Mouse (Mus musculus): ENCODE measurements around the gene 4930404H24Rik. TPM values are rescaled to one million over a fixed set of nuclear protein-coding genes. Genes with fewer than 3 reads are reported as not detected.
A peak's percentile ranks its signal among the peaks of the same experiment; 100 is the strongest.

4930404H24Rik gene
- total RNA-seq, 2 experiments from 2014 or later = not detected

- no peak for DNase-seq (ENCODE audit: extremely low spot score in 1 of 2, low spot score in 2 of 2)
- TF ChIP-seq CTCF (IDR thresholded peaks at IDR 0.05) = no peak
- H3K4me3 ChIP-seq = no peak overlapping the region
- intact Hi-C loops (cut with DNase I) = no loop called here
- no peak overlapping the region for H3K27ac ChIP-seq
Measured at GRCm38 (mm10) chr2:153454841-153455506, 37.6 kb upstream of the 4930404H24Rik start.

- no peak for DNase-seq (ENCODE audit: extremely low spot score in 1 of 2, low spot score in 2 of 2)
- Histone ChIP-seq H3K4me3 (no peak overlapping the region), H3K27ac (no peak overlapping the region)
- no peak for TF ChIP-seq CTCF (IDR thresholded peaks at IDR 0.05)
- intact Hi-C loops (cut with DNase I) = no loop called here
Measured at GRCm38 (mm10) chr2:153457467-153457866, 35.1 kb upstream of the 4930404H24Rik start.

- DNase-seq (ENCODE audit: extremely low spot score in 1 of 2, low spot score in 2 of 2) = no peak
- no peak for TF ChIP-seq CTCF (IDR thresholded peaks at IDR 0.05)
- Histone ChIP-seq H3K27ac (no peak overlapping the region), H3K4me3 (no peak overlapping the region)
- intact Hi-C loops (cut with DNase I) = no loop called here
Measured at GRCm38 (mm10) chr2:153458022-153458441, 34.6 kb upstream of the 4930404H24Rik start.

GRCm38 (mm10) chr2:153463257-153463656, 29.3 kb upstream of the 4930404H24Rik start:
- intact Hi-C loops (cut with DNase I) = no loop called here
- no peak for DNase-seq (ENCODE audit: extremely low spot score in 1 of 2, low spot score in 2 of 2)
- no peak overlapping the region for H3K27ac ChIP-seq
- TF ChIP-seq CTCF (IDR thresholded peaks at IDR 0.05) = no peak
- H3K4me3 ChIP-seq = no peak overlapping the region

- intact Hi-C loops (cut with DNase I) = no loop called here
- DNase-seq (ENCODE audit: extremely low spot score in 1 of 2, low spot score in 2 of 2) = no peak
- TF ChIP-seq CTCF (IDR thresholded peaks at IDR 0.05) = no peak
- H3K27ac ChIP-seq = no peak overlapping the region
- no peak overlapping the region for H3K4me3 ChIP-seq
Measured at GRCm38 (mm10) chr2:153467372-153467771, 25.2 kb upstream of the 4930404H24Rik start.

GRCm38 (mm10) chr2:153469317-153469716, 23.3 kb upstream of the 4930404H24Rik start:
- intact Hi-C loops (cut with DNase I) = no loop called here
- Histone ChIP-seq H3K27ac (no peak overlapping the region), H3K4me3 (no peak overlapping the region)
- TF ChIP-seq CTCF (IDR thresholded peaks at IDR 0.05) = no peak
- DNase-seq (ENCODE audit: extremely low spot score in 1 of 2, low spot score in 2 of 2) = no peak

- intact Hi-C loops (cut with DNase I) = no loop called here
- peak in 1 of 2 experiments; percentile 36 for DNase-seq (ENCODE audit: extremely low spot score in 1 of 2, low spot score in 2 of 2)
- no peak for TF ChIP-seq CTCF (IDR thresholded peaks at IDR 0.05)
- no peak overlapping the region for H3K4me3 ChIP-seq
- H3K27ac ChIP-seq = peak overlapping the region; percentile 44; the same call in 1 of the 2 replicates
Measured at GRCm38 (mm10) chr2:153469764-153470163, 22.8 kb upstream of the 4930404H24Rik start.

GRCm38 (mm10) chr2:153470983-153471382, 21.6 kb upstream of the 4930404H24Rik start:
- no peak for DNase-seq (ENCODE audit: extremely low spot score in 1 of 2, low spot score in 2 of 2)
- Histone ChIP-seq H3K4me3 (no peak overlapping the region), H3K27ac (no peak overlapping the region)
- intact Hi-C loops (cut with DNase I) = no loop called here
- TF ChIP-seq CTCF (IDR thresholded peaks at IDR 0.05) = no peak

- TF ChIP-seq CTCF (IDR thresholded peaks at IDR 0.05) = no peak
- H3K27ac ChIP-seq = peak overlapping the region; percentile 30; the same call in 1 of the 2 replicates
- H3K4me3 ChIP-seq = no peak overlapping the region
- intact Hi-C loops (cut with DNase I) = no loop called here
- DNase-seq (ENCODE audit: extremely low spot score in 1 of 2, low spot score in 2 of 2) = peak in 1 of 2 experiments; percentile 49
Measured at GRCm38 (mm10) chr2:153475114-153476112, 17.2 kb upstream of the 4930404H24Rik start.

- H3K27ac ChIP-seq = no peak overlapping the region
- DNase-seq (ENCODE audit: extremely low spot score in 1 of 2, low spot score in 2 of 2) = peak; percentile 65 to 70
- intact Hi-C loops (cut with DNase I) = loop anchor here (1.0 kb wide), 1 partner anchor 108 kb away; no protein-coding TSS in a partner anchor
Measured at GRCm38 (mm10) chr2:153478583-153478982, 14.0 kb upstream of the 4930404H24Rik start.

GRCm38 (mm10) chr2:153479486-153479885, 13.1 kb upstream of the 4930404H24Rik start:
- Histone ChIP-seq H3K4me3 (no peak overlapping the region), H3K27ac (peak overlapping the region; percentile 32; the same call in 1 of the 2 replicates)
- TF ChIP-seq CTCF (IDR thresholded peaks at IDR 0.05) = no peak
- DNase-seq (ENCODE audit: extremely low spot score in 1 of 2, low spot score in 2 of 2) = no peak
- intact Hi-C loops (cut with DNase I) = no loop called here

More at GRCm38 (mm10) chr2:153478583-153478982, 14.0 kb upstream of the 4930404H24Rik start:
- H3K4me3 ChIP-seq = no peak overlapping the region
- peak; percentile 87 for TF ChIP-seq CTCF (IDR thresholded peaks at IDR 0.05)
